9 mouse cellular contexts compared by ENCODE assay signal in genomic region chr4:126309211-126309921, GRCm38 (mm10). TPM values are rescaled to one million over a fixed set of nuclear protein-coding genes. Genes with fewer than 3 reads are reported as not detected.
DNase-seq lines count a peak whose midpoint lies in the region; ATAC-seq lines count a peak whose summit lies in the region.
"Had no signal": no experiment of that assay in that cellular context is flagged by ENCODE, and none has a peak within 500 bp of the region (broad histone marks: within the 10 kb centered on the region; RNA-seq: fewer than 3 reads in every experiment).

No protein-coding gene starts in this region.

- 0 out of 2 replicates have a peak overlapping the region, but pooled peaks have one; percentile 0 for H3K4me3 ChIP-seq in intestine, embryonic 16.5 days (ENCODE audit: low read length)
- H3K4me3 ChIP-seq in midbrain, embryonic 12.5 days, result peak overlapping the region; percentile 25
- H3K4me3 ChIP-seq: erythroblast, embryonic 14.5 days had no signal

- no peaks in the 10 kb centered on the region for H3K27me3 ChIP-seq in intestine, embryonic 16.5 days (replicated peaks; ENCODE audit: control insufficient read depth, insufficient read depth, low read length)
- peaks cover 6% of the 10 kb centered on the region; the same call in 1 of the 2 replicates for H3K27me3 ChIP-seq in midbrain, embryonic 12.5 days

- H3K36me3 ChIP-seq in intestine, embryonic 16.5 days (ENCODE audit: control insufficient read depth, insufficient read depth, low read length), result no peaks in the 10 kb centered on the region; the same call in 1 of the 2 replicates
- H3K36me3 ChIP-seq in midbrain, embryonic 12.5 days, result 0 out of 2 replicates have a peak, but pooled peaks cover 1% of the 10 kb centered on the region

- H3K27ac ChIP-seq in intestine, embryonic 16.5 days (ENCODE audit: low read length), result no peak overlapping the region
- H3K27ac ChIP-seq in midbrain, embryonic 12.5 days (replicated peaks), result no peak overlapping the region

- ATAC-seq in intestine, embryonic 16.5 days, result peak; percentile 63; the same call in 1 of the 2 replicates
- ATAC-seq in midbrain, embryonic 12.5 days (ENCODE audit: low FRiP score, low read depth), result peak; percentile 65; the same call in 1 of the 2 replicates
- ATAC-seq in erythroblast, adult 5-6 weeks (replicated peaks; ENCODE audit: low FRiP score, poor library complexity, severe bottlenecking), result no peak

- 19% methylated on average over 20 of the region's 20 CpGs for WGBS in intestine, embryonic 16.5 days
- 18% methylated on average over 20 of the region's 20 CpGs for WGBS in midbrain, embryonic 12.5 days

- 0 out of 2 replicates have a peak, but pooled peaks cover 7% of the 10 kb centered on the region for H3K9me3 ChIP-seq in intestine, embryonic 16.5 days (ENCODE audit: control insufficient read depth, low read length)
- peaks cover 4% of the 10 kb centered on the region; the same call in 1 of the 2 replicates for H3K9me3 ChIP-seq in midbrain, embryonic 12.5 days

- H3K4me2 ChIP-seq in intestine, embryonic 16.5 days (ENCODE audit: low read depth, low read length), result peak overlapping the region; percentile 45
- peak overlapping the region; percentile 51 for H3K4me2 ChIP-seq in midbrain, embryonic 12.5 days (replicated peaks)

- H3K9ac ChIP-seq in intestine, embryonic 16.5 days (ENCODE audit: low read depth, low read length), result no peak overlapping the region
- H3K9ac ChIP-seq in midbrain, embryonic 12.5 days (replicated peaks), result peak overlapping the region; percentile 39; the same call in 1 of the 2 replicates

- peak; percentile 66 for DNase-seq in embryo, embryonic 10 days (ENCODE audit: low spot score)
- no peak for DNase-seq in embryo, embryonic 9.5 days (ENCODE audit: extremely low spot score)
- peak; percentile 23 for DNase-seq in urinary bladder, adult 2 months (ENCODE audit: low spot score)
- no peak for DNase-seq in urinary bladder, postnatal 4 days (ENCODE audit: low spot score in 2 of 2)
- no peak for DNase-seq in frontal cortex, postnatal 10 days (ENCODE audit: low spot score in 2 of 2)

- H3K4me1 ChIP-seq in intestine, embryonic 16.5 days (ENCODE audit: control insufficient read depth, insufficient read depth, low read length), result no peaks in the 10 kb centered on the region
- 0 out of 2 replicates have a peak, but pooled peaks cover 5% of the 10 kb centered on the region for H3K4me1 ChIP-seq in midbrain, embryonic 12.5 days

RNA-seq across cellular contexts. Expression of gene Adprhl2, which starts 12.1 kb away (rescaled TPM):
- 42.3 and 48.2 TPM in 2 replicates for polyA plus RNA-seq in urinary bladder, adult 2 months (2012; rRNA removed)
- 59.0 and 60.1 TPM in 2 replicates for polyA plus RNA-seq in intestine, embryonic 16.5 days (2015; fragmentation: Nextera tagmentation; extraction: Ambion mirVana)
- polyA plus RNA-seq in midbrain, embryonic 12.5 days (2016; fragmentation: Nextera tagmentation; extraction: Ambion mirVana), result 67.2 and 70.5 TPM in 2 replicates
- total RNA-seq in erythroblast, adult 5-6 weeks (2015; ENCODE audit: low replicate concordance), result 0.77 and 2.1 TPM in 2 replicates
- total RNA-seq in erythroblast, adult 5-6 weeks (2017; ENCODE audit: low replicate concordance), result 4.3 and 4.6 TPM in 2 replicates

RNA-seq across cellular contexts. Expression of gene Tekt2, which starts 16.1 kb away (rescaled TPM):
- polyA plus RNA-seq in urinary bladder, adult 2 months (2012; rRNA removed), result 25.8 and 40.1 TPM in 2 replicates
- polyA plus RNA-seq in intestine, embryonic 16.5 days (2015; fragmentation: Nextera tagmentation; extraction: Ambion mirVana), result 4.8 and 5.6 TPM in 2 replicates
- polyA plus RNA-seq in midbrain, embryonic 12.5 days (2016; fragmentation: Nextera tagmentation; extraction: Ambion mirVana), result 4.8 and 5.3 TPM in 2 replicates
- not detected in 2 replicates for total RNA-seq in erythroblast, adult 5-6 weeks (2015; ENCODE audit: low replicate concordance)
- not detected in 2 replicates for total RNA-seq in erythroblast, adult 5-6 weeks (2017; ENCODE audit: low replicate concordance)
- polyA plus RNA-seq: erythroblast, embryonic 14.5 days had no signal

RNA-seq across cellular contexts. Expression of gene Col8a2, which starts 22.8 kb away (rescaled TPM):
- 17.6 and 22.6 TPM in 2 replicates for polyA plus RNA-seq in urinary bladder, adult 2 months (2012; rRNA removed)
- polyA plus RNA-seq in intestine, embryonic 16.5 days (2015; fragmentation: Nextera tagmentation; extraction: Ambion mirVana), result 3.5 and 4.5 TPM in 2 replicates
- polyA plus RNA-seq in midbrain, embryonic 12.5 days (2016; fragmentation: Nextera tagmentation; extraction: Ambion mirVana), result 21.7 and 41.3 TPM in 2 replicates
- not detected in 2 replicates for total RNA-seq in erythroblast, adult 5-6 weeks (2015; ENCODE audit: low replicate concordance)
- total RNA-seq in erythroblast, adult 5-6 weeks (2017; ENCODE audit: low replicate concordance), result not detected in 2 replicates
- polyA plus RNA-seq: erythroblast, embryonic 14.5 days had no signal

RNA-seq across cellular contexts. Expression of gene Trappc3, which starts 47.2 kb away (rescaled TPM):
- 85.7 and 101 TPM in 2 replicates for polyA plus RNA-seq in urinary bladder, adult 2 months (2012; rRNA removed)
- polyA plus RNA-seq in intestine, embryonic 16.5 days (2015; fragmentation: Nextera tagmentation; extraction: Ambion mirVana), result 105 and 107 TPM in 2 replicates
- polyA plus RNA-seq in midbrain, embryonic 12.5 days (2016; fragmentation: Nextera tagmentation; extraction: Ambion mirVana), result 103 and 108 TPM in 2 replicates
- total RNA-seq in erythroblast, adult 5-6 weeks (2015; ENCODE audit: low replicate concordance), result 8.3 and 12.7 TPM in 2 replicates
- total RNA-seq in erythroblast, adult 5-6 weeks (2017; ENCODE audit: low replicate concordance), result 10.7 and 14.2 TPM in 2 replicates

RNA-seq across cellular contexts. Expression of gene Map7d1, which starts 53.2 kb away (rescaled TPM):
- polyA plus RNA-seq in urinary bladder, adult 2 months (2012; rRNA removed), result 103 and 127 TPM in 2 replicates
- polyA plus RNA-seq in intestine, embryonic 16.5 days (2015; fragmentation: Nextera tagmentation; extraction: Ambion mirVana), result 13.1 and 16.7 TPM in 2 replicates
- 135 and 142 TPM in 2 replicates for polyA plus RNA-seq in midbrain, embryonic 12.5 days (2016; fragmentation: Nextera tagmentation; extraction: Ambion mirVana)
- 3.3 and 7.3 TPM in 2 replicates for total RNA-seq in erythroblast, adult 5-6 weeks (2015; ENCODE audit: low replicate concordance)
- total RNA-seq in erythroblast, adult 5-6 weeks (2017; ENCODE audit: low replicate concordance), result 7.7 and 17.0 TPM in 2 replicates

Comparison
In these comparisons a context has a peak if more than half of its experiments do, and no peak if none do; other contexts are left out.
1. DNase-seq: peak in embryo, embryonic 10 days (single experiment) and urinary bladder, adult 2 months (single experiment); none in embryo, embryonic 9.5 days (single experiment), urinary bladder, postnatal 4 days (0 of 2) and frontal cortex, postnatal 10 days (0 of 2).